ENCODE assay signal across 9 mouse cellular contexts in the genomic region with DNA sequence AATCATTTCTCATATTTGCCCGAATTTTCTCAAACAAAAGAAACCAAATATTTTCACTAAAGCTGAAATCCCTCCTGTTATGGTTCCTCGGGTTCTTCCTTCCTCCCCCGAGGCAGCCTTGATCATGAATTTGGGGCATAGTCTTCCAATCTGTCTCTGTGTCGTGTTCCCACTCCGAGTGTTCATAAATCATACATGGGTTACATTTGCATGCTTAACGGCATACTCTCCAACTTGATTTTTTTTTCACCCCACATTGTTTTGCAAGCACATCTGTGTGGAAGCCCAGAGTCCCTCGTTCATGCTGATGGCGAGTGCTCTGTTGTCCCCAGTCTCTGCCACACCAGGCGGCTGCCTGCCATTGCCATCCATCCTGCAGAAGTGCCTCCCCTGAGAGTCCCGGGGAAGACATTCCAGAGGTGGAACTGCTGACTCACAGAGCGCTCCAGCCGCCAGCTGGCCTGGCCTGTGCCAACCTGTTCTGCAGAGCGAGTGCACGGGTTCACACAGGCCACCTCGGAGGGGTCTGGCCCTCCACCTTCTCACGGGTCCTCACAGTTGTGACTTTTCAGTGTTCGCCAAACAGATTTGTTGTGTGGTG.
DNase-seq lines count a peak whose midpoint lies in the region; ATAC-seq lines count a peak whose summit lies in the region.
"Had no signal": no experiment of that assay in that cellular context is flagged by ENCODE, and none has a peak within 500 bp of the region (broad histone marks: within the 10 kb centered on the region; RNA-seq: fewer than 3 reads in every experiment).

No protein-coding gene starts in this region.

- no peaks in the 10 kb centered on the region for H3K27me3 ChIP-seq in limb, embryonic 11.5 days (ENCODE audit: control insufficient read depth, insufficient read depth, low read length)
- H3K27me3 ChIP-seq in neural tube, embryonic 11.5 days (ENCODE audit: control insufficient read depth, insufficient read depth, low read length), result peaks cover 3% of the 10 kb centered on the region; the same call in 1 of the 2 replicates

- H3K4me3 ChIP-seq in limb, embryonic 11.5 days (ENCODE audit: low read depth, low read length), result no peak overlapping the region
- no peak overlapping the region for H3K4me3 ChIP-seq in neural tube, embryonic 11.5 days (ENCODE audit: low read depth, low read length)
- H3K4me3 ChIP-seq: erythroblast, embryonic 14.5 days had no signal

- peak; percentile 28 to 31 for DNase-seq in frontal cortex, postnatal 36 days (ENCODE audit: low spot score in 2 of 2)
- DNase-seq in frontal cortex, postnatal 25 days (ENCODE audit: low spot score in 2 of 2), result no peak
- peak; percentile 65 for DNase-seq in embryo, embryonic 10.5 days (ENCODE audit: low spot score)
- DNase-seq in heart, postnatal 25 days (ENCODE audit: low spot score), result peak; percentile 8
- DNase-seq in limb, embryonic 11.5 days (ENCODE audit: low spot score), result peak; percentile 78
- peak; percentile 64 for DNase-seq in neural tube, embryonic 11.5 days (ENCODE audit: low spot score)
- DNase-seq in thymus, postnatal 10 days (ENCODE audit: low spot score in 2 of 2), result no peak
- DNase-seq in layer of hippocampus, adult 9-10 months (ENCODE audit: low spot score), result no peak

- H3K9ac ChIP-seq in limb, embryonic 11.5 days (ENCODE audit: low read length), result no peak overlapping the region
- no peak overlapping the region for H3K9ac ChIP-seq in neural tube, embryonic 11.5 days (ENCODE audit: low read length)

- intact Hi-C loops in heart, postnatal 25 days (cut with DNase I), result loop anchor here (10.0 kb wide), 1 partner anchor 166 kb away; no protein-coding TSS in a partner anchor

- H3K4me2 ChIP-seq in limb, embryonic 11.5 days (ENCODE audit: low read depth, severe bottlenecking), result no peak overlapping the region
- H3K4me2 ChIP-seq in neural tube, embryonic 11.5 days (ENCODE audit: low read depth), result no peak overlapping the region

- H3K9me3 ChIP-seq in limb, embryonic 11.5 days (ENCODE audit: control insufficient read depth, low read length), result no peaks in the 10 kb centered on the region
- H3K9me3 ChIP-seq in neural tube, embryonic 11.5 days (ENCODE audit: control insufficient read depth, low read length), result no peaks in the 10 kb centered on the region

- no peak overlapping the region for H3K27ac ChIP-seq in limb, embryonic 11.5 days (replicated peaks; ENCODE audit: low read depth, low read length)
- no peak overlapping the region for H3K27ac ChIP-seq in neural tube, embryonic 11.5 days (ENCODE audit: low read depth, low read length)

- 0 out of 2 replicates have a peak, but pooled peaks have one; percentile 41 for ATAC-seq in limb, embryonic 11.5 days (ENCODE audit: insufficient number of reproducible peaks, low FRiP score, low TSS enrichment, low read depth)
- ATAC-seq in neural tube, embryonic 11.5 days (ENCODE audit: insufficient read depth, low FRiP score, low TSS enrichment), result no peak

- H3K4me1 ChIP-seq in limb, embryonic 11.5 days (ENCODE audit: control insufficient read depth, insufficient read depth, low read length), result peaks cover 4% of the 10 kb centered on the region; the same call in 1 of the 2 replicates
- H3K4me1 ChIP-seq in neural tube, embryonic 11.5 days (ENCODE audit: control insufficient read depth, insufficient read depth, low read length), result no peaks in the 10 kb centered on the region

- 35% methylated on average over 17 of the region's 17 CpGs for WGBS in limb, embryonic 11.5 days
- 42% methylated on average over 17 of the region's 17 CpGs for WGBS in neural tube, embryonic 11.5 days

- H3K36me3 ChIP-seq in limb, embryonic 11.5 days (ENCODE audit: control insufficient read depth, insufficient read depth, low read length), result no peaks in the 10 kb centered on the region
- no peaks in the 10 kb centered on the region for H3K36me3 ChIP-seq in neural tube, embryonic 11.5 days (ENCODE audit: control insufficient read depth, insufficient read depth, low read length)

Comparison
In these comparisons a context has a peak if more than half of its experiments do, and no peak if none do; other contexts are left out.
1. DNase-seq: peak in frontal cortex, postnatal 36 days (2 of 2), embryo, embryonic 10.5 days (single experiment), heart, postnatal 25 days (single experiment), limb, embryonic 11.5 days (single experiment) and neural tube, embryonic 11.5 days (single experiment); none in frontal cortex, postnatal 25 days (0 of 2), thymus, postnatal 10 days (0 of 2) and layer of hippocampus, adult 9-10 months (single experiment).